Mouse (Mus musculus) hindbrain, embryonic 12.5 days (tissue): ENCODE results near the gene Fads2. TPM values are rescaled to one million over a fixed set of nuclear protein-coding genes. Genes with fewer than 3 reads are reported as not detected.

ENCODE experiments used
- ATAC-seq: fragments of 200-750 bp; cut with Nextera tagmentation; 2 replicates; pipeline ENCODE4 v1.8.0; 2017; ENCODE audit warnings: moderate TSS enrichment; ENCODE audit not compliant: low FRiP score
- H3K27ac ChIP-seq: fragments of 300-500 bp; sonication (generic); 2 replicates; pipeline ENCODE4 v1.5.1; 2016; ENCODE audit warnings: mild to moderate bottlenecking
- H3K27me3 ChIP-seq: fragments of 300-500 bp; sonication (generic); 2 replicates; pipeline ENCODE4 v1.6.1; 2016; ENCODE audit warnings: mild to moderate bottlenecking
- H3K36me3 ChIP-seq: fragments of 300-500 bp; sonication (generic); 2 replicates; pipeline ENCODE4 v1.6.1; 2016; ENCODE audit warnings: mild to moderate bottlenecking
- H3K4me1 ChIP-seq: fragments of 300-500 bp; sonication (generic); 2 replicates; pipeline ENCODE4 v1.6.1; 2016
- H3K4me2 ChIP-seq: fragments of 300-500 bp; sonication (generic); replicated peaks from 2 replicates; pipeline ENCODE4 v1.6.1; 2016; ENCODE audit warnings: mild to moderate bottlenecking
- H3K4me3 ChIP-seq: fragments of 300-500 bp; sonication (generic); 2 replicates; pipeline ENCODE4 v1.5.1; 2016; ENCODE audit warnings: mild to moderate bottlenecking
- H3K9ac ChIP-seq: fragments of 300-500 bp; sonication (generic); 2 replicates; pipeline ENCODE4 v1.6.1; 2016; ENCODE audit warnings: mild to moderate bottlenecking, moderate library complexity
- H3K9me3 ChIP-seq: fragments of 300-500 bp; sonication (generic); replicated peaks from 2 replicates; pipeline ENCODE4 v1.6.1; 2016; ENCODE audit warnings: mild to moderate bottlenecking
- WGBS: fragments of 180-500 bp; shearing (Covaris S2); methylation state at CpG from one replicate; pipeline ENCODE4 v1.1.7; 2016; 5-methylcytosine and 5-hydroxymethylcytosine counted together
- polyA plus RNA-seq: library from polyadenylated mRNA; unstranded; fragments of >200 nt; fragmentation: Nextera tagmentation; extraction: Ambion mirVana; gene quantifications from 2 replicates; pipeline ENCODE4 v1.2.1, GENCODE M21; 2016

Fads2 gene
- polyA plus RNA-seq, 1 experiment from 2014 or later, result 177 TPM

DNA sequence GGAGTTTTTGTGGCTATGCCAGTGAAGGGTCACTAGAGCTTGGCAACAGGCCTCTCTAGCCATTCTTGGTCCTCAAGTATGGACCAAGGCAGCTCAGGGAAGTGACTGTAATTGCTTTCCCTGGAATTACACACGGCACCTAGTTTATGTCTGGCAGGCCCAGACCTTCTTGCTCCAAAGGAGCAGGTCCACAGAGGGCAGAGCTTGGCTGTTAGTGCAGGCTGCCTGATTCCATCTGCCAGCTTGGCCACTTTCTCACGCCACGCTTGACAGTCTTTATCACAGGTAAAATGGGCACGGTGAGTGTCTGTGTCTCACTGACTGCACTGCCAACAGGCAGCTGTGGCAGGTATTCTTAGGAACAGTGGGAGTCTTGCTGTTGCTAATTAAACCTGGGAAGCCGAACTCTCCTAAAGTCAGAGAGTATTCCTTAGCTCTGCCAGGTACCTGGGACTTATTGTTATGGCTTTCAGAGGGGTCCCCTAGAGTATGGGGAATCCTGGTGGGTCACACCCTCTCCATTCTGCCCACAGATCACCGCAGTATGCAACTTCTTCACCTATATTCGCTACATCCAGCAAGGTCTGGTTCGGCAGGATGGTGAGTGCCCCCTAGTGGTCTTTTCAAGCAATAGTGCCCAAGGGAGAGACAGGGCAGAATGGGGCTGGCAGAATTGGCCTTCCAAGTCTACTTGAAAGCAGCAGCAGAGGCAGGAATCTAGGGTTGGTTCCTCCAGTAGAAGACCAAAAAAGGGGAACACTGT is 68.2 kb downstream of the Fads2 start:
- H3K9me3 ChIP-seq, result no peaks in the 10 kb centered on the region
- H3K27ac ChIP-seq, result no peak overlapping the region
- H3K27me3 ChIP-seq, result no peaks in the 10 kb centered on the region
- peak; percentile 43; the same call in 1 of the 2 replicates for ATAC-seq
- peaks cover 4% of the 10 kb centered on the region; the same call in 1 of the 2 replicates for H3K36me3 ChIP-seq
- no peak overlapping the region for H3K9ac ChIP-seq
- 35% methylated on average over 8 of the region's 8 CpGs for WGBS
- H3K4me2 ChIP-seq, result no peak overlapping the region
- no peaks in the 10 kb centered on the region for H3K4me1 ChIP-seq
- no peak overlapping the region for H3K4me3 ChIP-seq

- H3K9me3 ChIP-seq, result no peaks in the 10 kb centered on the region
- H3K9ac ChIP-seq, result no peak overlapping the region
- H3K4me3 ChIP-seq, result no peak overlapping the region
- no peak for ATAC-seq
- H3K4me1 ChIP-seq, result peaks cover 9% of the 10 kb centered on the region; the same call in 1 of the 2 replicates
- 87% methylated on average over 2 of the region's 2 CpGs for WGBS
- H3K4me2 ChIP-seq, result no peak overlapping the region
- H3K27ac ChIP-seq, result no peak overlapping the region
- peaks cover 13% of the 10 kb centered on the region for H3K36me3 ChIP-seq
- no peaks in the 10 kb centered on the region for H3K27me3 ChIP-seq
These were observed 71.8 kb downstream of the Fads2 start for GRCm38 (mm10) chr19:10029746-10030145.

DNA sequence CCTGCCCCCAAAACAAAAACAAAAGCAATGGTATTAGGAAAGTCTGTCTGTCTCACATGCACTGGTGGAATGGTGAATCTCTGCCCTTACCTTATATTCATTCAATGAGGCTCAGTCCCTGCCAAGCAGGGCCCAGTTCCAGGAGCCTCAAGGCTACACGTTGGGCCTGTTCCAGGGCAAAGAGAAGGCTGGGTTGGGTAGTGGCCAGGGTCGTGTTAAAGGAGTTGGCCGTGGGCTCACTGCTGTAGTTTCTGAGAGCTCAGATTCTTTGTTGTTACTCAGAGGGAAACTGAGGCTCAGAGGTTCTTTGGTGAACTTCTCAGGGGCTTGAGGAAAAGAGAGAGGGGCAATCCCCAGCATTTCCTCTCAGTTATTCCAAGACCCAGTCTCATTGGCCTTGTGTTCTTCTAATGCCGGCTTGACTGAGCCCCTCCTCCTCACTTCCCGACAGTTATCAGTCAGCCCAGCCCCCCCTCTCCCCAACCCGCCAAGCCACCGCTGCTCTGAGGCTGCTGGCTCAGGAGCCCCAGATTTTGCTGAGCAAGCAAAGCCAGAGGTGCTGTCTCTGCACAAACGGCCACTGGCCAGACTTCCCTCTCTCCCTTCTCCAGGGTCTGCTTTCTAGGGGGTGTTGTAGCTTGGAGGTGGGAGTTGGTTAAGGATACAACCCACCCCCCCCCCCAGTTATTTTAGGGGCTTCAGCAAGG is 76.2 kb downstream of the Fads2 start:
- 28% methylated on average over 8 of the region's 8 CpGs for WGBS
- Histone ChIP-seq H3K4me2 (no peak overlapping the region), H3K4me1 (peaks cover 15% of the 10 kb centered on the region), H3K27ac (peak overlapping the region; percentile 19; the same call in 1 of the 2 replicates), H3K9ac (no peak overlapping the region), H3K9me3 (no peaks in the 10 kb centered on the region), H3K4me3 (no peak overlapping the region), H3K36me3 (peaks cover 13% of the 10 kb centered on the region), H3K27me3 (no peaks in the 10 kb centered on the region)
- ATAC-seq, result no peak

DNA sequence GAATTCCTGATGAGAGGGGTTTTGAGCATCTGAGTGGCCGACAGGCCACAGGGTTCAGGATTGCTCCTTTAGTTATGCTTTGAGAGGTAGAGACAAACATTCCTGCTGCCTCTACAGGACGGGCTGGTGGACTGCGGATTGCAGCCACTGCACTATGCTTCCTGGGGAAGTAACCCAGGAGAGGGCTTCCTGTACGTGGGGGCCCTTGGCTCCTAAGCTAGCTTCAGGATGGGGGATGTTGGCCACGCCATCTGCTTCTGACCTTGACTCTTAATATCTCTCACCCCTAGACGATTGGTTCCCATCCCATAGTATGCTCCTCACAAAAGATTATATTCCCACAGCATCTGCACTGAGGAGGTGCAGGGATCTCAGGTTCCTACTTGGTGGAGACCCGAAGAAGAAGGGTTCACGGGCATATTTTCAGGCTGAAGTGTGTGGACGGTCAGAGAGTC is 78.2 kb downstream of the Fads2 start:
- WGBS, result 72% methylated on average over 9 of the region's 9 CpGs
- Histone ChIP-seq H3K9ac (no peak overlapping the region), H3K4me3 (no peak overlapping the region), H3K27ac (0 out of 2 replicates have a peak overlapping the region, but pooled peaks have one; percentile 30), H3K4me2 (no peak overlapping the region), H3K27me3 (peaks cover 8% of the 10 kb centered on the region), H3K36me3 (peaks cover 9% of the 10 kb centered on the region; the same call in 1 of the 2 replicates), H3K4me1 (peaks cover 26% of the 10 kb centered on the region), H3K9me3 (no peaks in the 10 kb centered on the region)
- ATAC-seq, result no peak

DNA sequence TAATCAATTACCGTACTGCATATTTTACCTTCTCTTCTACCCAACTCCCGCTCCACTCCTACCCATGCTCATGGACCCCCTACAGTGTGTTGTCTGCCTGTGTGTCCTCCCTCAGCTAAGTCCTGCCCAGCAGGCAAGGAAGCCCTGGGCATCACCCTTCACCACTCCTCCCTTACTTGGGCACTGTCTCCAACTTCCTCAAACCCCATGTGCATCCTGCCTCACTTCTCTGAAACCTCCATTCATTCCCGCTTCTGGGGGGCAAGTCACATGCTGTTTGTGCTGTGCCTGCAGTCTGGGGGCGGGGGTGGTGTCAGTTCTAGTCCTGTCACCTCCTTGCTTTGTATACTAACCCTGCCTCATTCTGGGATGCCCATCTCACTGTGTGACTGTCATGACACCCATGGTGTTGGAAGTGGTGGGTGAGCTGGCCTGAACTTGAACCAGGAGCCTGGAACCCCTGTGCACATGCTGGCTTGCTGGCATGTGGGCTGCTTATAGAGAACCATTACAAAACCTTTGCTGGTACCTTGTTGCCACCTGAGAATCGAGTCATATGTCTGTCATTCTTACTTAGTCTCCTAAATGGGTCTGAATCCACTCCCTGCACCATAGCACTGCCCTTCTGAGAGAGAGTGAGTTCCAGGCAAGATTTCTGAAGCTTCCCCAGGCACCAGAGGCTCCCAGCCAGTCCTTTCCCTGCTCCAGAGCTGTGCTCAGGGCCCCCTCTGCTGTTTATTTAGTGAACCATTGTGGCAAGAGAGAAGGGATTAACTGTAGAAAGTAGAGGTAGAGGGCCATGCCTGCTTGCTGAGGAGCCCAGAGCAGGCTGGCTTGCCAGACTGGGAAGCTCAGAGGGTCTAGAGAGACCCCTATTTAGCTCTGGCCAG is 78.9 kb downstream of the Fads2 start:
- Histone ChIP-seq H3K4me2 (no peak overlapping the region), H3K27ac (0 out of 2 replicates have a peak overlapping the region, but pooled peaks have one; percentile 30), H3K27me3 (peaks cover 8% of the 10 kb centered on the region), H3K9ac (no peak overlapping the region), H3K4me3 (no peak overlapping the region), H3K4me1 (peaks cover 29% of the 10 kb centered on the region), H3K9me3 (no peaks in the 10 kb centered on the region), H3K36me3 (peaks cover 3% of the 10 kb centered on the region; the same call in 1 of the 2 replicates)
- WGBS, result 66% methylated on average over 5 of the region's 5 CpGs
- no peak for ATAC-seq

DNA sequence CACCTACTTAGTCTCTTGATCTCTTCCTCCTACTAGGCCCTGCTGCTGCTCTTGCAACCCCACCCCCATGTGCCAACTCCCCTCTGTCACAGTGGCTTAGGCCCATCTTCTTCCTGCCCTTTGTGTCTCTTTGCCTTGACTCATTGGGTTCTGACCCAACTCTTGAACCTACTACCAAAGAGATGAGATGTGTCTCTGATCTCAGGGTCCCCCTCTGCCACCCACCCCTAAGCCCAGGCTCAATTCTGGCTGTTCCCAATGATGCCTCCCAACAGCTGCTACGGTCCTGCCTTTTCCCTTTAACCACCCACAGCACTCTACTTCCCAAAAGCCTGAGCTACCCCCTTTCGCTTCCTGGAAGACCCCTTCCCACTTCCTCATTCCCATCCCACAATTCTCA is 79.6 kb downstream of the Fads2 start:
- H3K36me3 ChIP-seq, result no peaks in the 10 kb centered on the region
- no peak overlapping the region for H3K9ac ChIP-seq
- ATAC-seq, result no peak
- H3K27me3 ChIP-seq, result peaks cover 8% of the 10 kb centered on the region
- peaks cover 32% of the 10 kb centered on the region for H3K4me1 ChIP-seq
- H3K9me3 ChIP-seq, result no peaks in the 10 kb centered on the region
- no peak overlapping the region for H3K4me2 ChIP-seq
- H3K4me3 ChIP-seq, result no peak overlapping the region
- H3K27ac ChIP-seq, result no peak overlapping the region
- 93% methylated on average over 2 of the region's 2 CpGs for WGBS

- Histone ChIP-seq H3K4me3 (peak overlapping the region; percentile 55), H3K27ac (no peak overlapping the region), H3K4me1 (peaks cover 25% of the 10 kb centered on the region; the same call in 1 of the 2 replicates), H3K9me3 (no peaks in the 10 kb centered on the region), H3K27me3 (peaks cover 8% of the 10 kb centered on the region), H3K4me2 (peak overlapping the region; percentile 85), H3K36me3 (no peaks in the 10 kb centered on the region), H3K9ac (0 out of 2 replicates have a peak overlapping the region, but pooled peaks have one; percentile 63)
- no peak for ATAC-seq
- WGBS, result 69% methylated on average over 4 of the region's 4 CpGs
These were observed 82.3 kb downstream of the Fads2 start for GRCm38 (mm10) chr19:10019214-10019760.

GRCm38 (mm10) chr19:10018527-10018818 is 83.1 kb downstream of the Fads2 start:
- H3K27ac ChIP-seq, result peak overlapping the region; percentile 76; the same call in 1 of the 2 replicates
- peak overlapping the region; percentile 85 for H3K4me2 ChIP-seq
- H3K27me3 ChIP-seq, result peaks cover 8% of the 10 kb centered on the region
- peaks cover 28% of the 10 kb centered on the region for H3K4me1 ChIP-seq
- peak overlapping the region; percentile 55 for H3K4me3 ChIP-seq
- H3K36me3 ChIP-seq, result no peaks in the 10 kb centered on the region
- H3K9ac ChIP-seq, result peak overlapping the region; percentile 63
- 0% methylated on average over 3 of the region's 3 CpGs for WGBS
- H3K9me3 ChIP-seq, result no peaks in the 10 kb centered on the region
- ATAC-seq, result no peak; the same call in 1 of the 2 replicates

DNA sequence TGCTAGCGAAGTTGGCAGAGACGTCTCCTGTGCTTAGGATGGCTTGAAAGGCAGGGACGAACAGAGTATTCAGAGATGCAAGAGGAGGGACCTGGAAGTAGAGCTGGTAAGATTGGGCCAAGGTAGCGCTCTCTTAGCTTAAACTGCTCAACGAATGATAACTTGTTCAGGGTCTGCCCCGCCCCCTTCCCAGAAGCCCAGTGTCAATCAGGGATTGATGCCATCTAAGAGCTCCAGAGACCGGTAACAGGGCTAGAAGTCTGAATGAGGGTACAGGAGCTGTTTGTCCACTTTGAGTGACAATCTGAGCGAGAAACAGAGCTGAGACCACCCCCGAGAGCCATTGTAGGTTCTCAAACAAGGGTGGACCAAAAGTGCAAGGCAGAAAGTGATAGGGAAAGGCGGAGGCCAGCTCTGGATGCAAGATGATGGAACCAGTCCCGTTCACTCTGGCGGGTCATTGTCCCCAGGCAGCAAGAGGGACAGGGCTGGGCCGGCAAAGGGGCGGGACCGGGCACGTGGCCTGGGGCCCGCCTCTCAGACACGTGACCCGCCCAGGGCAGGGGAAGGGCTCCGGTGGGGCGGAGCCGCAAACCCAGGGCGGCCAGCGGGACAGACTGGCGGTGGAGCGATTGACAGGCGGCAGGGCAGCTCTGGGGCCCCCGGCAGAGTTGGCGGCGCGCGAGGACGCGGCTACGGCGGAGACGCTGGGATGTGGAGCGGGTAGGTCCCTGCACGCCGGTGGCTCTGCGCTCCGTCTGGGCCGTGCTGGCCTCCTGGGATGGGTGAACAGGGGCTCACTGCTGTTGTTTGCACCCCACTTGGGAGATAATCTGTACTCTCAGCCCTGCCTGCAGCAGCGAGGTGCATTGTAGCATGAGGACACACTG is 83.7 kb downstream of the Fads2 start:
- Histone ChIP-seq H3K36me3 (no peaks in the 10 kb centered on the region), H3K27me3 (peaks cover 8% of the 10 kb centered on the region), H3K27ac (peak overlapping the region; percentile 76), H3K4me2 (peak overlapping the region; percentile 85), H3K4me3 (peak overlapping the region; percentile 55), H3K4me1 (peaks cover 32% of the 10 kb centered on the region), H3K9ac (peak overlapping the region; percentile 63), H3K9me3 (no peaks in the 10 kb centered on the region)
- WGBS, result 5% methylated on average over 43 of the region's 44 CpGs
- peak; percentile 97 for ATAC-seq

GRCm38 (mm10) chr19:10016151-10016550 is 85.4 kb downstream of the Fads2 start:
- Histone ChIP-seq H3K9me3 (no peaks in the 10 kb centered on the region), H3K27ac (no peak overlapping the region), H3K4me2 (no peak overlapping the region), H3K4me1 (peaks cover 31% of the 10 kb centered on the region), H3K27me3 (peaks cover 8% of the 10 kb centered on the region), H3K9ac (no peak overlapping the region), H3K36me3 (no peaks in the 10 kb centered on the region), H3K4me3 (no peak overlapping the region)
- no peak for ATAC-seq
- 89% methylated on average over 4 of the region's 4 CpGs for WGBS

GRCm38 (mm10) chr19:10015442-10015841 is 86.1 kb downstream of the Fads2 start:
- Histone ChIP-seq H3K4me2 (no peak overlapping the region), H3K9me3 (no peaks in the 10 kb centered on the region), H3K27ac (no peak overlapping the region), H3K4me1 (peaks cover 31% of the 10 kb centered on the region), H3K4me3 (no peak overlapping the region), H3K36me3 (no peaks in the 10 kb centered on the region), H3K9ac (no peak overlapping the region), H3K27me3 (peaks cover 8% of the 10 kb centered on the region)
- 74% methylated on average over 4 of the region's 4 CpGs for WGBS
- no peak for ATAC-seq
